Mouse (Mus musculus) neural tube, embryonic 15.5 days (tissue): ENCODE measurements around the gene Tnk2. TPM values are rescaled to one million over a fixed set of nuclear protein-coding genes. Genes with fewer than 3 reads are reported as not detected.

Source experiments
- ATAC-seq: fragments of 200-750 bp; cut with Nextera tagmentation; 2 replicates; pipeline ENCODE4 v1.8.0; 2017; ENCODE audit warnings: mild to moderate bottlenecking, moderate TSS enrichment, moderate library complexity; ENCODE audit not compliant: low FRiP score
- H3K27ac ChIP-seq: fragments of 300-500 bp; sonication (generic); replicated peaks from 2 replicates; pipeline ENCODE4 v1.5.1; 2015; ENCODE audit warnings: mild to moderate bottlenecking, inconsistent platforms
- H3K27me3 ChIP-seq: fragments of 300-500 bp; sonication (generic); replicated peaks from 2 replicates; pipeline ENCODE4 v1.6.1; 2015; ENCODE audit warnings: inconsistent platforms
- H3K36me3 ChIP-seq: fragments of 300-500 bp; sonication (generic); 2 replicates; pipeline ENCODE4 v1.6.1; 2015; ENCODE audit warnings: inconsistent platforms
- H3K4me1 ChIP-seq: fragments of 300-500 bp; sonication (generic); 2 replicates; pipeline ENCODE4 v1.6.1; 2015; ENCODE audit warnings: inconsistent platforms
- H3K4me2 ChIP-seq: fragments of 300-500 bp; sonication (generic); 2 replicates; pipeline ENCODE4 v1.6.1; 2015; ENCODE audit warnings: inconsistent platforms, mild to moderate bottlenecking, moderate library complexity
- H3K4me3 ChIP-seq: fragments of 300-500 bp; sonication (generic); replicated peaks from 2 replicates; pipeline ENCODE4 v1.5.1; 2015; ENCODE audit warnings: mild to moderate bottlenecking, inconsistent platforms
- H3K9ac ChIP-seq: fragments of 300-500 bp; sonication (generic); replicated peaks from 2 replicates; pipeline ENCODE4 v1.6.1; 2015; ENCODE audit warnings: mild to moderate bottlenecking, inconsistent platforms
- H3K9me3 ChIP-seq: fragments of 300-500 bp; sonication (generic); replicated peaks from 2 replicates; pipeline ENCODE4 v1.6.1; 2016; ENCODE audit warnings: inconsistent platforms
- WGBS: fragments of 180-500 bp; shearing (Covaris S2); methylation state at CpG from one replicate; pipeline ENCODE4 v1.1.7; 2015; ENCODE audit warnings: mixed read lengths; 5-methylcytosine and 5-hydroxymethylcytosine counted together
- polyA plus RNA-seq: library from polyadenylated mRNA; unstranded; fragments of >200 nt; fragmentation: Nextera tagmentation; extraction: Ambion mirVana; gene quantifications from 2 replicates; pipeline ENCODE4 v1.2.1, GENCODE M21; 2015

Gene Tnk2
- polyA plus RNA-seq, 1 experiment from 2014 or later: 23.2 TPM

DNA sequence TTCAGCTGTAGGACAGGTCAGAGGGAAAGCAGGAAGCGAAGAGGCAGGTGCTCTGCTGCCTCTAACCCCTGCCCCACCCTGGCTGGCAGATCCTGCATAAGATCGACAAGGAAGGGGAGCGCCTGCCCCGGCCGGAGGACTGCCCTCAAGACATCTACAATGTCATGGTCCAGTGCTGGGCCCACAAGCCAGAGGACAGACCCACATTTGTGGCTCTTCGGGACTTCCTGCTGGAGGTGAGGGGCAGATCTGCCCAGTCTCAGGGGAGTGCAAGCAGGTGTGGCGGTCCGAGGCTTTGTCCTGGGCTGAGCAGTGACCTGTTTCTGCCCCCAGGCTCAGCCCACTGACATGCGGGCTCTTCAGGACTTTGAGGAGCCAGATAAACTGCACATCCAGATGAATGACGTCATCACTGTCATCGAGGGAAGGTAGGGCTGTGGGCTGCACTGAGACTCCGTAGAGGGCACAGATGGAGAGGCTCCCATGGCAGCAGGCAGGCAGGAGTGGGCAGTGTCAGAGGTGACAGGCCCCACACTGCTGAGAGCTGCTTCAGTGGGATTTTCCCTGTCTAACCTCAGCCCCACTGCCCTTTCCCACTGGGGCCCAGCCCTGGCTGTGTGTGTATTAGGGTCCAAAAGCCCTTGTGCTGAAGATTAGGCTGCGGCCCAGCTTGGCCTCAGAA is 27.7 kb downstream of the Tnk2 start:
- Histone ChIP-seq H3K4me3 (no peak overlapping the region), H3K9ac (no peak overlapping the region), H3K4me1 (peaks cover 20% of the 10 kb centered on the region), H3K4me2 (no peak overlapping the region), H3K9me3 (no peaks in the 10 kb centered on the region), H3K27ac (no peak overlapping the region), H3K27me3 (no peaks in the 10 kb centered on the region), H3K36me3 (peaks cover 66% of the 10 kb centered on the region)
- WGBS: 94% methylated on average over 13 of the region's 13 CpGs
- no peak for ATAC-seq

DNA sequence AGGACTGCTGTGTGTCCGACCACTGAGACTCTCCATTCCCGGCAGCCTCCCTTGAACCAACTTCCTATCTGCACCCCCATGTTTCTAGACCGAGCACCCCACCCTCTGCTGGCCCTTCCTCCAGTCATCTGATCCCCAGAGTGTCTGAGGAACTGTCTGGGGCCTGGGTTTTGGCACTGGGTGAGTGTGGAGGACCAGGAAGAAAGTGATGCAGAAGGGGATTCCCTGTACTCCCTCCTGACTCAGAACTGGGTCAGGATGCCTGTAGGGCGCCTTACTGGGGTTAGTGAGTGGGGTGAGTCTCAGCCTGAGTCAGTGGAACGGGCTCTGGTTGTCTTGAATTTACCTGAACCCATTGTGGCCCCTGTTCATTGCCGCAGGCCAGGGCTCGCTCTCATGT is 28.6 kb downstream of the Tnk2 start:
- no peak for ATAC-seq
- WGBS: 90% methylated on average over 7 of the region's 7 CpGs
- Histone ChIP-seq H3K4me3 (no peak overlapping the region), H3K4me1 (peaks cover 11% of the 10 kb centered on the region), H3K9ac (no peak overlapping the region), H3K27me3 (no peaks in the 10 kb centered on the region), H3K9me3 (no peaks in the 10 kb centered on the region), H3K4me2 (no peak overlapping the region), H3K36me3 (peaks cover 75% of the 10 kb centered on the region), H3K27ac (no peak overlapping the region)

DNA sequence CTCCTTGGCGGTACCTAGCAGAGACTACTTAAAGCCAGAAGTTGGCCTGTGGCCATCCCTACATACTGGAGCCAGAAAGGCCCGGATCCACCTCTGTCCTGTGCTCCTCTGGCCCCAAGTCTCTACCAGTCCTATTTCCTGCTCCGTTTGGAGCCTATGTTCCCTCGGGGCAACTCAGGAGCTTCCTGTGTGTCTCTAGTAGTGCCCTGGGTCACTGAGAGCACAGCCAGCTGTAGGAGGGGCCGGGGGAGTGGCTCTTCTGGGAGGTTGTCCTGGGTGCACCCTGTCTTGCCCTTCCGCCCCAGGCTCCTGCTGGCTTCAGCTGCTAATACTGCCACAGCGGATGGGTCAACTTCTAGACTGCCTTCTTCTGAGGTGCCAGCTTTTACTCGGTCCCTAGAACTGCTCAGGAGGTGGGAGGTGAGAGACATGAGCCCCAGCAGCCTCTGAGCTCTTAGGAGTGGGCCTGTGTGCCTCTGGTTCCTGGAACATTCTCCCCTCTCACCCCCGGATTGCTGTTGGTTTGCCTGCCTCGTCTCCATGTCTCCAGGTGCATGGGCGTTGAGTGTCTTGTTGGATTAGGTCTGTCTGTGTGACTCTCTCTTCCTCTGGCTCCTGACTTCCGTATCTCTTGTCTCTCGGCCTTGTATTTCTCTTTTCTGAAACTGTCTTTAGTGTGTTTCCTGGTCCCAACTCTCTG is 29.3 kb downstream of the Tnk2 start:
- H3K27me3 ChIP-seq: no peaks in the 10 kb centered on the region
- no peaks in the 10 kb centered on the region for H3K9me3 ChIP-seq
- H3K9ac ChIP-seq: no peak overlapping the region
- no peak overlapping the region for H3K4me2 ChIP-seq
- H3K4me1 ChIP-seq: 0 out of 2 replicates have a peak, but pooled peaks cover 4% of the 10 kb centered on the region
- no peak for ATAC-seq
- peaks cover 78% of the 10 kb centered on the region for H3K36me3 ChIP-seq
- H3K27ac ChIP-seq: no peak overlapping the region
- no peak overlapping the region for H3K4me3 ChIP-seq
- 83% methylated on average over 13 of the region's 13 CpGs for WGBS

DNA sequence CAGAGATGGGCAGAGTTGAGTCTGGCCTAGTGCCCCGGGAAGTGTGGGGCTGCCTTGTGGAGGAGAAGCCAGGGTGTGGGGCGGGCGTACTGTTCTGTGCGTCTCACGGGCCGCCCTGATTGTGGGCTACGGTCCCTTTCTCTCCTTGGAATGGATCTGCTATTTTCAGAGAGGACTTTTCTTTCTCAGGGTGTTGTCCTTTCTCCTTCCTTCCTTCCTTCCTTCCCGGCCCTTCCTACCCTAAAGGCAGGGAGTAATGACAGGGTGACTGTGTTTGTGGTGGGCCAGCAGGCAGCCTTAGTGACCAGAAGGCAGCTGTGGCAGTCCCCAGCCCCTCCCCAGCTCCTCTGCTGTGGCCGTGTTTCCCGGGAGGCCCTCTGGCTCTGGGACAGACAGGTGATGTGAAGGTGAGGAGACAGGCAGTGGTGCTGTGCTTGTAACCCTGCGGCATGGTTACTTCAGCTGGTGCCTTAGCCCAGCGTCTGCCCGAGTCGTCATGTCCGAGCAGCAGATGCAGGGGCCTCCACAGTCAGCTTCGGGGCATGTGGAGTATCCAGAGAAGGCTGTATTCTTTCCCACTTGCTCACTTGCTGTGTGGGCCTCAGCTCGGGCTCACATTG is 30.6 kb downstream of the Tnk2 start:
- H3K4me2 ChIP-seq: no peak overlapping the region
- H3K36me3 ChIP-seq: peaks cover 80% of the 10 kb centered on the region
- H3K4me3 ChIP-seq: no peak overlapping the region
- no peak for ATAC-seq
- H3K27ac ChIP-seq: no peak overlapping the region
- no peaks in the 10 kb centered on the region for H3K9me3 ChIP-seq
- H3K9ac ChIP-seq: no peak overlapping the region
- no peaks in the 10 kb centered on the region for H3K27me3 ChIP-seq
- H3K4me1 ChIP-seq: 0 out of 2 replicates have a peak, but pooled peaks cover 2% of the 10 kb centered on the region
- WGBS: 93% methylated on average over 16 of the region's 17 CpGs

DNA sequence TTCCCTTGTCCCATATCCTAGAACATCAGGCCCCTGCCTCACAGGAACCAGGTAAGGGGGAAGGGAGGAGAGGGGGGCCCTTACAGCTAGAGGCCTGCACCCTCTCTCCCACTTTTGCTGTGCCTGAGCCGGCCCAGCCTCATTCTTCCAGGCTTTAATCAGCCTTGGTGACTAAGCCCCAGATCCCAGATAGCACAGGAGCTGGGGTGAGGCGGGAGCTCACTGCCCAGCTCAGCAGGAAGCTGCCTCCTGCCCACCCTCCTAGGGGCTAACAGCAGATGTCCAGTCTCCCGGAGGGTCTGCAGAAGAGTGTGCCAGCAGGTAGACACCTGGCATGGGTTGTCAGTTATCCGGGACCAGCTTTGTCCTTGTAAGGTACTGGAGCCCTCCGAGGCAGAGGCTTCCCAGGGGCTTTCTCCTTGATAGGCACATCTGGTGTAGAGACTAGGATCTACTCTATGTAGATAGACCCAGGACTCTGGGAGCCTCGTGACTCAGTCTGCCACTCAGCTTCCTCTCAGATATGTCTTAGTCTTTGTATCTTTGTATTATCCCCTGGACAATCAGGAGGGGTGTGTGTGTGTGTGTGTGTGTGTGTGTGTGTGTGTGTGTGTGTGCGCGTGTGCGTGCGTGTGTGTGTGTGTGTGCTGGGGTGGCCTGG is 33.5 kb downstream of the Tnk2 start:
- WGBS: 86% methylated on average over 10 of the region's 10 CpGs

DNA sequence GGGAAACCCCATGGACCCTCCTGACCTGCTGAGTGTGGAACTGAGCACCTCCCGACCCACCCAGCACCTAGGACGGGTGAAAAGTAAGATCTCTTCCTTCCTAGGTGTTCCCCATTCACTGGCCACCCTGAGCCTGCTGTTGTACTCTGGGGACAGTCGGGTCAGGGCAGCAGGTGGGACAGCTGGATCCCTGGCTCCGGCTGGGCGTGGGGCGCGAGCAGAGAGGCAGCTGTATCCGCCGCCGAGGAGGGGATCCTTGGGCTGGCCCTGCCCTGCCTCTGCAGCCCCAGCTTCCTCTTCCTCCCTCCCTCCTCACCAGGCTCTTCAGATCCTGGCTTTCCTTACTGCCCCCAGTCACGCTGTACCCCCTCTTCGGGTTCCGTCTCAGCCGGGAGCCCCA is 34.2 kb downstream of the Tnk2 start:
- Histone ChIP-seq H3K4me3 (no peak overlapping the region), H3K4me1 (no peaks in the 10 kb centered on the region), H3K36me3 (peaks cover 77% of the 10 kb centered on the region), H3K4me2 (no peak overlapping the region), H3K9ac (no peak overlapping the region), H3K9me3 (no peaks in the 10 kb centered on the region), H3K27ac (no peak overlapping the region), H3K27me3 (no peaks in the 10 kb centered on the region)
- 81% methylated on average over 14 of the region's 14 CpGs for WGBS
- ATAC-seq: no peak

More for the DNA sequence above, 33.5 kb downstream of the Tnk2 start:
- Histone ChIP-seq H3K4me2 (no peak overlapping the region), H3K9me3 (no peaks in the 10 kb centered on the region), H3K9ac (no peak overlapping the region), H3K36me3 (peaks cover 80% of the 10 kb centered on the region), H3K27me3 (no peaks in the 10 kb centered on the region), H3K27ac (no peak overlapping the region), H3K4me3 (no peak overlapping the region), H3K4me1 (0 out of 2 replicates have a peak, but pooled peaks cover 2% of the 10 kb centered on the region)
- no peak for ATAC-seq

DNA sequence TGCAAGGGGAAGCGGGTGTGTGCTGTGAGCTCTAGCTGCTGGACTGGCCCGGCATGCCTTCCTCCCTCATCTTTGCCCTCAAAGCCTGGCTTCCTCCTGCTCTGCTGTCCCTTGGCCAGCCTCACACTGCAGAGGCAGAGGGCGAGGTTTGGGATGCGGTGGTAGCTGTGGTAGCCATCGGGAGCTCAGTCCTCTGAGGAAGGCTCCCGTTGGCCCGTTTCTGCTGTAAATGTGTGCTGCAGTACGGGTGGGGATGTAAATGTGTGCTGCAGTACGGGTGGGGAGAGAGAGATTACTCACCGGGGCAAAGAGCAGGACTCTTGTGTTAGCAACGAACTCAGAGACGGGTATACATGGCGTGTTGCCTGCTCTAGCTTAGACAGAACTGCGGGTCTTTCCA is 35.1 kb downstream of the Tnk2 start:
- H3K9ac ChIP-seq: no peak overlapping the region
- no peak for ATAC-seq
- no peak overlapping the region for H3K27ac ChIP-seq
- H3K36me3 ChIP-seq: peaks cover 73% of the 10 kb centered on the region
- H3K4me1 ChIP-seq: no peaks in the 10 kb centered on the region
- no peaks in the 10 kb centered on the region for H3K9me3 ChIP-seq
- H3K4me3 ChIP-seq: no peak overlapping the region
- H3K27me3 ChIP-seq: no peaks in the 10 kb centered on the region
- 90% methylated on average over 14 of the region's 14 CpGs for WGBS
- no peak overlapping the region for H3K4me2 ChIP-seq

DNA sequence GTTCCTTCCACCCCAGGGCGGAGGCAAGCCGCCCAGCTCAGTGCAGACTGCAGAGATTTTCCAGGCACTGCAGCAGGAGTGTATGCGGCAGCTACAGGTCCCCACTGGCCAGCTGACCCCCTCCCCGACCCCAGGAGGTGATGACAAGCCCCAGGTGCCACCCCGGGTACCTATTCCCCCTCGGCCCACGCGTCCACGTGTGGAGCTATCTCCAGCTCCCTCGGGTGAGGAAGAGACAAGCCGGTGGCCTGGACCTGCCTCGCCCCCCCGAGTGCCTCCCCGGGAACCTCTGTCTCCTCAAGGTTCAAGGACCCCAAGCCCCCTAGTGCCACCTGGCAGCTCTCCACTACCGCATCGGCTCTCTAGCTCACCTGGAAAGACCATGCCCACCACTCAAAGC is 36.3 kb downstream of the Tnk2 start:
- 94% methylated on average over 16 of the region's 16 CpGs for WGBS
- Histone ChIP-seq H3K27ac (no peak overlapping the region), H3K9me3 (no peaks in the 10 kb centered on the region), H3K27me3 (no peaks in the 10 kb centered on the region), H3K4me2 (no peak overlapping the region), H3K36me3 (peaks cover 62% of the 10 kb centered on the region), H3K4me3 (no peak overlapping the region), H3K4me1 (no peaks in the 10 kb centered on the region), H3K9ac (no peak overlapping the region)
- ATAC-seq: no peak

DNA sequence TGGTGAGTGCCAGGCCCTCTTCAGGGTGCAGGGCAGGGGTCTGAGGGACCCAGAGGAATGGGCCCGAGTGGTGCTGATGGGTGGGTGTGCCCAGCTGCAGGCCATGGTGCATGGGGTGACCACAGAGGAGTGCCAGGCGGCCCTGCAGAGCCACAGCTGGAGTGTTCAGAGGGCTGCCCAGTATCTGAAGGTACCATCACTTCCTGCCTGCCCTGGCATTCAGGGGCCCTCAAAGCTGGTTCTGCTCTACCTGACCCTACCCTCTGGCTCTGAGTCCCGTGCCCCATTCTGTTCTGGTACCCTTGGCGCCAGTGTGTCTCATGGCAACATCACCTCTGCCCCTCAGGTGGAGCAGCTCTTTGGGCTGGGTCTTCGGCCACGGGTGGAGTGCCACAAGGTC is 37.1 kb downstream of the Tnk2 start:
- no peak overlapping the region for H3K27ac ChIP-seq
- no peak for ATAC-seq
- no peaks in the 10 kb centered on the region for H3K27me3 ChIP-seq
- no peaks in the 10 kb centered on the region for H3K4me1 ChIP-seq
- H3K36me3 ChIP-seq: peaks cover 53% of the 10 kb centered on the region
- no peak overlapping the region for H3K4me2 ChIP-seq
- H3K9me3 ChIP-seq: no peaks in the 10 kb centered on the region
- no peak overlapping the region for H3K9ac ChIP-seq
- no peak overlapping the region for H3K4me3 ChIP-seq
- WGBS: 92% methylated on average over 6 of the region's 6 CpGs

DNA sequence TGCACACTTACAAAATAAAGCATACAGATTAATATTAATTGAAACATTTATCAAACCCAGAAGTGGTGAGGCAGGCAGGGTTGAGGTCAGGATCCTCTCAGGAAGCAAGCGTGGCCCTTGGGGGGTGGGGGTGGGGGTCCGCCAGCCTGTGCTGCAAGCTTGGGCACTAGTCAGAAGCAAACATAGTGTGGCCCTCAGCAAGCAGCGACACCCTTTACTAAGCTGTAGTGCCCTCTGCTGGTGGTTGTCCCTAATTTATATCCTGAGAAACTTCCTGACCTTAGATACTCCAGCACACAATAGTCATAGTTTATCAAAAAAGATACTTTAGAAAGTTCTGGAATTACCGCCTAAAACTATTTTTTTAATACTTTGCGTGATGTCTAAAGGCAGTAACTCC is 38.5 kb downstream of the Tnk2 start:
- 34% methylated on average over 5 of the region's 5 CpGs for WGBS
- H3K9ac ChIP-seq: no peak overlapping the region
- no peaks in the 10 kb centered on the region for H3K27me3 ChIP-seq
- no peak overlapping the region for H3K4me3 ChIP-seq
- H3K4me1 ChIP-seq: no peaks in the 10 kb centered on the region
- H3K4me2 ChIP-seq: no peak overlapping the region
- no peak for ATAC-seq
- H3K27ac ChIP-seq: no peak overlapping the region
- H3K36me3 ChIP-seq: peaks cover 40% of the 10 kb centered on the region
- H3K9me3 ChIP-seq: no peaks in the 10 kb centered on the region

DNA sequence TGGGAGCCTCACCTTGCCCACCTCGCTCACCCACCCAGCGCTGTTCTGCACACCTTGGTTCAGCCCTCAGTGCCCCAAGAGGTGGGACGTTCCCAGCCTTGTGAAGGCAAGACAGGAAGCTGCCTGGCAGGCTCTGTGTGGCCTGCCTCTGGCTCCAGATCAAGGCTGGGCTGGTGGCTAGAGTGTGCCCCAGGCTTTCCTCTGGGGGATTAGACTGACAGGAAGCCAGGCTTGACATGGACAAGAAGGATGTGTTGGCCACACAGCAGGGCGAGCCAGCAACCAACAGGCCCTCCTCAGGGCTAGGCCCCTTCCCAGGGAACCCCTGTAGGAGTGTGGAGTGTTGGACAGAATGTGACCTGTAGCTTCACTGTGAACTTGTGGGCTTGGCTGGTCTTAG is 39.2 kb downstream of the Tnk2 start:
- Histone ChIP-seq H3K4me2 (no peak overlapping the region), H3K9me3 (no peaks in the 10 kb centered on the region), H3K4me1 (no peaks in the 10 kb centered on the region), H3K9ac (no peak overlapping the region), H3K27ac (no peak overlapping the region), H3K36me3 (peaks cover 36% of the 10 kb centered on the region), H3K27me3 (no peaks in the 10 kb centered on the region), H3K4me3 (no peak overlapping the region)
- no peak for ATAC-seq
- WGBS: 79% methylated on average over 4 of the region's 4 CpGs
